Mouse (Mus musculus) gastrocnemius, postnatal 36 days (tissue): ENCODE measurements around the gene Gipc1. TPM values are rescaled to one million over a fixed set of nuclear protein-coding genes. Genes with fewer than 3 reads are reported as not detected.

ENCODE experiments used
- DNase-seq, 2 experiments: peaks; one replicate each; pipeline ENCODE4 v3.0.0; 2022
- intact Hi-C: fragments of 180-260 bp; cut with DNase I; formaldehyde crosslinking; loops from one replicate; pipeline ENCODE4 v1.15.1; 2025
- total RNA-seq, 2 experiments: library from RNA; stranded (reverse); gene quantifications; 2 replicates each; pipeline ENCODE4 v1.2.3; 2021

Gipc1 gene
- total RNA-seq, 2 experiments from 2014 or later, result 16.7 to 17.8 TPM

DNA sequence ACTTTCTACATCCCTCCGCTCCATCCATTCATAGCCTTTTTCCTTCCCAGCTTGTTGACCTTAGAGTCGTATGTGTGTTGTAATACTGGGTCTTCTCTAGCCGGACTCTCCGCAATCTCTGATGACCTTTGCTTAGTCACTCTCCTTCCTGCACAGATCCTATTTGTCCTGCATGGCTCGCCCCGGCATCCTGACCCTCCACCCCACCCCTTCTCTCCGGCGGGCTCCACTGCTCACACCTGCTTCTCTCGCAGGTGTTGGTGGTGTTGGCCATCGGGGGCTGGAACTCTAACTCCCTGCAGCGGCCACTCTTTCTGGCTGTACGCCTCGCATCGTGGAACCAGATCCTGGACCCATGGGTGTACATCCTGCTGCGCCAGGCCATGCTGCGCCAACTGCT is 16.5 kb downstream of the Gipc1 start:
- DNase-seq, result no peak
- intact Hi-C loops, result no loop called here

DNA sequence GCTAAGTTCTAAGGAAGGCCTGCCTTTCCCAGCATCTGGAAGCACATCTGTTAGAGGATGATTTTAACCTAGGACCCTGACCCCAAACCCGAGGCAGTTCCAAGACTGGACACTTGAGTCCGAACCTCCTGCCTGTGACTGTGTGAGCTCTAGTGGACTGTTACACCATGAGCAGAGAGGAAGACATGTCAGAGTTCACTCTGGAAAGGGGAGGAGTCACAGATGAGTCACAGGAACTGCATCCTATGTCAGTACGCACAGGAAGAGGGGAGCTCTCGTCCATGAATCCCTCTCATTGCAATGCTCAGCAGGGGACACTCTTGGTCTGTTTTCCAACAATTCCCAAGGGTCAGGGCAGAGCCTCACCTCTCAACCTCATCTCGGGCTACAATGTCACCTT is 20.5 kb downstream of the Gipc1 start:
- intact Hi-C loops, result no loop called here
- no peak for DNase-seq

DNA sequence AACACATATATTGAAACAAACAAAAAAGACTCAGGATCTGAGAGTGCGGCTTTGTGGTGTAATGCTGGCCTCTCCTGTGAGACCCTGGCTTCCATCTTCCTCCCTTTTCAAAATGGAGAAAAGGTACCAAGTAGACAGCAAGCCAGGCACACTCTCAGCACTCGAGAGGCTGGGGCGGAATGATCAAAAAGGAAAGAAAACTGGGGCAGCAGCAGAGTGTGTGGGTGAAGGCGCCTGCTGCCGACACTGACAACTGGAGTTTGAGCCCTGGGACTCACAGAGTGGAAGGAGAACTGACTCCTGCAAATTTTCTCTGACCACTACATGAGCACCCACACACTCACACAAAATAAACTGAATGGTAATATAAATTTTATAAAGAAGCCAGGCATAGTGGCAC is 22.0 kb downstream of the Gipc1 start:
- no peak for DNase-seq
- intact Hi-C loops, result loop anchor here (2.0 kb wide), 1 partner anchor 20 kb away; no protein-coding TSS in a partner anchor

DNA sequence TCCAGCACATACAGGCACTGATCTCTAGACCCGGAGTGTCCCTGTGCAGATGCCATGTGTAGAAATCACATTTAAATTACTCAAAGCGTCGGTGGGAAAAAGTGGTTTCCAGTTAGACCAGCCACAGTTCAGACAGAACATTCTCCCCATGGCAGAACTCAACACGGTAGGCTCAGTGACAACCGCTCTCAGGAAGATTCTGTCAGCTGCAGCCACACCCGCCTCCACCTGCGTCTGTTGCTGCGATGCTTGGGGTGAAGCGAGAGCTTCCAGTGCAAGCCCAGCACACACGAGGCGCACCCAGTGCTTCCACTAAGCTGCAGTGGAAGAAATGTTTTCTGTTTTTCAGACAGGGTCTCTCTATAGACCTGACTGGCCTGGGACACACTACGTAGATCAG is 27.4 kb downstream of the Gipc1 start:
- DNase-seq, result no peak
- intact Hi-C loops, result no loop called here

DNA sequence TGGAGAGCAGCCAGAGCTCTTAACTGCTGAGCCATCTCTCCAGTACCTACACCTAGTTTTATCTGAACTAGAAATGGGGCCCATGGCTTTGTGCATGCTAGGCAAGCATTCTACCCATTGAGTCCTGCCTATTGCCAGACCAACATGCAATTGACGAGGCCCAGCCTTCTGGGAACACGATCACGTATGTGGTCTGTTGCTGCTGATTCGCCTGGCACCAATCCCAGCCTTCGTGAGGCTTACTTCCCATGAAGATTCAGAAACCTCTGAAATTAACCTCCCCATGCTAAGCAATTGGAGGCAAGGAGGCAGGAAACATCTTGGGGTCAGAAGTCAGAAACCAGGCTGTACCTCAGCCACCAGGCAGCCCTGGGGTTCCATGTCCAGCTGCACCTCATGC is 28.1 kb downstream of the Gipc1 start:
- intact Hi-C loops, result no loop called here
- DNase-seq, result no peak

DNA sequence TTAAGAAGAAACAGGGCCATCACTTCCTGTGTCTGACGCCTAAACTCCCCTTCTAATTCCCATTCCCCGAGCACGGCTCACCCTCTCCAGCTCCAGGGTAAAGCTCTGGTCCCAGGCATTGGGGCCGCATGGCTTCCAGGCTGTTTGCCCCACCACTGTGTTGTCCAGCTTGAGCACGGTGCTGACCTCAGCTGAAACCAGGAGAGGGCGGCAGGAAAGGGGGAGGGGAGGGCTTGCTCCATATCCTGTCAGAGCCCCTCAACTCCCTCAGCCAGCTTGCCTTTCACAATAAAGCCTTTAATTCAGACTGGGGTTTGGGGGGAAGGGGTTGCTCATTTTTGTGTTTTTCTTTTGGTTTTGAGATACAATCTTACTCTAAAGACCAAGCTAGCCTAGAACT is 28.6 kb downstream of the Gipc1 start:
- intact Hi-C loops, result no loop called here

DNA sequence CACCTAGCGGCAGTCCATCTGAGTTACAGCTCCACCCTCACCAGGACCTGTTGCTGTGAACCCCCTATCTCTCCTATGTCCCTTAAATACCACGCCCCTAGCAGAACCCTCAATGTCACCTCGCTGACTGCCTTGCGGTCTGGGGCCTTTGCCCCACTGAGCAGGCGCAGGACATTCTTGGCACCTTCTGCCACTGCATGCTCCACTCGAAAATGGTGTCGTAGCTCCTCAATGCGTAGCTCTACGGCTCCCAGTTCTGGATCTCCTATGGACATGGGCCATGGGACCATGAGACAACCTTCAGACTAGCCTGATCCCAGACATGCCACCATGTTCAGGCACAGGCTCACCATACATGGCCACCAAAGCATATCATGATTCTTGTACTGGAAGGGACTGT is 32.0 kb downstream of the Gipc1 start:
- no peak for DNase-seq
- intact Hi-C loops, result no loop called here

More for the DNA sequence above, 28.6 kb downstream of the Gipc1 start:
- DNase-seq, result no peak

DNA sequence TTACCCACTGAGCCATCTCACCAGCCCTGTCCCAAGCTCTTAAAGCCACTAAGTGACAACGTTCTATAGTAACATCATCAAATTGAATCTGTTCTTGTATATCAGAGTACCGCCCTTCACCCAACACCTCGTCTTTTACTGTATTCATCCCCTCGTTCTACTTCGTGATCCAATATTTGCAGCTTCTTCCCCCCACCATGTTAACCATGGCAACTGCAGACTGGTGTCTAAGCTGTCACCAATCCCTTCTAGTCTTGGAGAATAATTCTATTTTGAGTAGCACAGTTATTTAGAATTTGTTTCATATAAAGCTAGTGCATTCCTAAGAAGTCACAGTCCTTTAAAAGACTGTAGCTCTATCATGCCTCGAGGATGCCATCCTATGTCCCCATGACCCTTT is 36.8 kb downstream of the Gipc1 start:
- intact Hi-C loops, result no loop called here
- no peak for DNase-seq

DNA sequence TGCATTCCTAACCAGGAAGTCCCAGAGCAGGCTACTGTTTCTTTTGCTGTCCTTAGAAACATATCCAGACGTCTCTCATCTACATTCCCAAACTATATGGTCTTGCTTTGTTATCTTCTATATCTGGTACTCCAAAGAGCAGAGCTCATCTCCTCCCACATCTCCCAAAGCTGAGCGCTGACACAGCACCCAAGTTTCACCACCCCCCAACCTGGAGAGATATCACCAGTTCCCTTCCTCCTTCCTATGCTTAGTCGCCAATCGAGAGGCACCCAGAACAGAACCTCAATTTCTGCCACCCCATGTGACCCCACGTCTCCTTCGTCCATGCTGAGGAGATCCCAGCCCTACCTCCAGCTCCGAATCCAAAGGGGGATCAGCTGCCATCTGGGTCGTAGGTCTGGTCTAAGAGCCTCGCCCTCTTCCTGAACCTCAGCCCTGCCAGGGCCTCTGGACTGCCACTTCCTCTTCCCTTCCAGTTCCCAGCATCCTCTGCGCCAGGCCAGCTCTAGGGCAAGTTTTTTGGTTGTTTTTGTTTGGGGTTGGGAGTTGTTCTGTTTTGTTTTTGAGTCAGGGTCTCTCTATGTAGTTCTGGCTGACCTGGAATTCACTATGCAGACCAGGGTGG is 41.2 kb downstream of the Gipc1 start:
- intact Hi-C loops, result loop anchor here (2.0 kb wide), 1 partner anchor 19 kb away; no protein-coding TSS in a partner anchor
- DNase-seq, result no peak

DNA sequence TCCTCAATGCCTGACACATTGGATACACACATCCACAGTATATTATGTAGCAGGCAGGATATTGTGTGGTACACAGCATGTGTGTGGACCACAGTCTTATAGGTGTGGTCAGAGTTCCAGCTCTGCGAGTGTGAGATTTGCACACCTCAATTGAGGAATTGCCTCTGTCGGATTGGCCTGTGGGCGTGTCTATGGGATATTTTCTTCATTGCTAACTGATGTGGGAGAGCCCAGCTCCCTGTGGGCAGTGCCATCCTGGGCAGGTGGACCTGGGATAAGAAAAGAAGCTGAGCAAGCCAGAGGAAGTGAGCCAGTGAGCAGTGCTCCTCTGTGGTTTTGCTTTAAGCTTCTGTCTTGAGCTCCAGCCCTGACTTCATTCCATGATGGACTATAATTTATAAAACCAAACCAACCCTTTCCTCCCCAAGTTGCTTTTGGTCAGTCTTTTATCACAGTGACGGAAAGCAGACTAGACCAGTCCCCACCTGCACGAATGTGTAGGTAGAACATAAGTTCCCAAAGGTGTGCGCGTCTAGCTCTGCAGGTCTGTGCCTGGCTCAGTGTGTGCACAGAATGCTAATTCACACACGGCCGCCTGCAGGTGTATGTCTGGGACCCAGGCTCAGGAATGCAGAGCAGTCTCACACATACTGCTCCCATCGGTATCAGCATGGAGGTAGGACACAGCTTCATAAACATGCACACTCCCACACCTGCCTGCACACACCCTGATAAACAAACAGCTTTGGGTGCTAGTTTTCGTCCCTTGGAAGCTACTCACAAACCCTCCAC is 42.1 kb downstream of the Gipc1 start:
- DNase-seq, result no peak
- intact Hi-C loops, result loop anchor here (2.0 kb wide), 1 partner anchor 20 kb away; no protein-coding TSS in a partner anchor

DNA sequence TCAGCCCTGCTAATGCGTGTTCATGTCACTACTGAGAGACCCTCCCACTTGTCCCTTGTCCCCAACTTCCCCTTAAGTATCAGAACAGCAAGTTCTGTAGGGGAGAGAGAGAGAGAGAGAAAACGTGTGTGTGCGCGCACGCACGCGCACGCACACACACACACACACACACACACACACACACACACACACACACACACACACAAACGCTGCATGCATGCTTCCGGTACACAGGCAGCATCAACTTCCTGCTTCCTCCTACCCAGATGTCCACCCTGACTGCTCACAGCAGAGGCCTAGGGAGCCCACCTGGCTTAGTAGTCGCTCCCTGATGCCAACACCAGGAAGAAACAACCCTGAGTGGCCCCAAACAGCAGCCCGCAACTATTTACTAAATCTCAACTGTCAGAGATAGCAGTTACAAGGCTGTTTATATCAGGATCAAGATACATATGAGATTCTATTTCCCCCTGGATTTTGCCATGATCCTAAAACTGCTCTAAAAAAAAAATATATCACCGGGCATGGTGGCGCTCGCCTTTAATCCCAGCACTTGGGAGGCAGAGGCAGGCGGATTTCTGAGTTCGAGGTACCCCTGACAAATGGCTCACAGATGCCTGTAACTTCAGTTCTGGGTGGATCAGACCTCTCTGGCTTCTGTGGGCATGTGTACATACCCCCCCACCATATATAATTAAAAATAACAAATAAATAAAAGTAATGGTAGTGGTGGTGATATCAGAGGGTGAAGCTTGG is 43.1 kb downstream of the Gipc1 start:
- intact Hi-C loops, result loop anchor here (2.0 kb wide), 1 partner anchor 21 kb away; no protein-coding TSS in a partner anchor

DNA sequence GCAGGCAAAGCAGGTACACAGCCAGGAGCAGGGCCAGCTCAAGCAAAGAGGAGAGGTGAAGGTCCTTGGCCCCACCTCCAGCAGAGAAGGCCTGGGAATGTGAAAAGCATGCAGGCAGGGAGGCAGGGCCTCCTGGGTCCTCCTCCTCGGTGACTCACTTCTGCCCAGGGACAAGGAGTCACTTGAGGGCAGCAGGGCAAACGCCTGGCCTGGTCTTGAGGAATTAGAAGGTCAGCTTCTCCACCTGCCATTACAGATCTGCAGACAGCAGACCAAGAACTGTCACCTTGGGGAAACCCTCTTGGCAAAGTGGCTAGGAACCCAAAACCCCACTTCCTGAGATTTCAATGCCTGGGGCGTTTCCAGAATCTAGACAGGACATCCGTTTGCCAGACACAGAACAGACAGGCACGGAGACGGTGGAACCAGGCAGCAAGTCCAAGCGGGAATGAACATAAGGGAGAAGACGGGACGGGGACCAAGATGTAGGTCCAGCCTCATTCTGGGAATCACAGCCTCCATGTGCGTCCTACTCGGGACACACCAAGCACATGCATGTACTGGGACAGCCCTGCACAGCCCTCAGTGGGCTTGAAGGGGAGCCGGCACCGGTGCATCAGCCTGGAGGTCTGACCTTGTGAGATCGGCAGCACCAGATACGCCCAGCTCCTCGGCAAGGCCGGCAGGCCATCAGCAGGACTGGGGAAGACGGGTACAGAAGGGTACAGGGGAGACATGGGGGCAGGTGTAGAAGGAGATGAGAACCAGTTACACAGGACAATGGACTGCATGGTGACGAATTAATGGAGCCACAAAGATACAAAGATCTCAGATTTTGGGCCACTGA is 45.1 kb downstream of the Gipc1 start:
- DNase-seq, result peak; percentile 42 to 49
- intact Hi-C loops, result no loop called here

More for the DNA sequence above, 43.1 kb downstream of the Gipc1 start:
- no peak for DNase-seq

DNA sequence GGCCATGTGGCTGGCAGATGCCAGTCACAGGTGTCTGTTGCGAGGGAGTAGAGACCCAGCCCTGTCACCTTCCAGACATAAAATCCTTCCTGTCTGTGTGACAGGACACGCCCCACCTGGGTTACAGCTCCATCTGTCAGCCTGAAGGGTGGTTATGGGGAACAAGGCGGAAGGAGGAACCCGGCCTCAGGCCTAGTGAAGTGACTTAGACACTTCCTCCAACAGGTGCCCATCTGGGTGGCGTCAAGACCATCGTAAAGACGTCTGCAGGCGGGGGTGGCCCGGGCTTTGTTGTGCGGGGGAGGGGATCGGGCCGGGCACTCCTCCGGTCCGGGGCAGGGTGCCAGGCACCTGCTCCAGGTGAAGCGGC is 45.8 kb downstream of the Gipc1 start:
- no peak for DNase-seq
- intact Hi-C loops, result no loop called here

DNA sequence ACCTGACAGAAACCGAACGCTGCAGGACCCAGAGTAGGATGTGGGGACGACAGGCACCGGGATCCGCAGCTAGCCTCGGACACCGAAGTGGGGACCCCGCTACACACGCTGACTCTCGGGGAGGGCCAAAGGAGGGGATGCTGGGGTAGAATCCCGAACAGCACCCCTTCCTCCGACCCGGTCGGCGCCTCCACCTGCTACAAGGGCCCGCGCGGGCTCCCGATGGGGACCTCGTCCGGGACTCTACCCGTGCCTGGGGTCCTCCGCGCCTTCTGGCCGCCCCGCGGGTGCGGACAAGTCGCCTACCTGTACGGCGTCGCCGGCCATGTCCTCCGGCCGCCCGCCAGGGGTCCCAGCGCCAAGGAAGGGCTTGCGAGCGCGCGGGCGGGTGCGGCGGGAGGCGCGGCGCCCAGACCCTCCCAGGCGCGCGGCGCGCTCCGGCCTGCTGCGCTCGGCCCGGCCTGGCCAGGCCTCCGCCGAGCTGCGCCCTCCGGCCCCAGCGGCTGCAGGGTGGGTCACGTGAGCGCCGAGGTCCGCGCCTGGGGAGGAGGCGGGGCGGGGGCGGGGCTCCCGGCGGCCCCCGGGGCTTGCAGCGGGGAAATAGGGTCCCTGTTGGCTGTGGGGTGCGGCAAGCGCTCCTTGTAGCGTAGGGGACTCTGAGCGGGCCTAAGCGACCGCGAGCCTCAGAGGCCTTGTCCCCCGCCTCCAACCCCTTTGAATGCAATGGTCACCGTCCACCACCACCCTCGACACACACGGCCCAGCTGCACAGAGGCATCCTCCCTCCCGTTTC is 46.4 kb downstream of the Gipc1 start, which contains the start of gene Pkn1:
TSS of gene Pkn1 (minus strand) at position 519 of the 793 bp plus-strand sequence.
- DNase-seq, result peak; percentile 67 to 71
- intact Hi-C loops, result no loop called here

DNA sequence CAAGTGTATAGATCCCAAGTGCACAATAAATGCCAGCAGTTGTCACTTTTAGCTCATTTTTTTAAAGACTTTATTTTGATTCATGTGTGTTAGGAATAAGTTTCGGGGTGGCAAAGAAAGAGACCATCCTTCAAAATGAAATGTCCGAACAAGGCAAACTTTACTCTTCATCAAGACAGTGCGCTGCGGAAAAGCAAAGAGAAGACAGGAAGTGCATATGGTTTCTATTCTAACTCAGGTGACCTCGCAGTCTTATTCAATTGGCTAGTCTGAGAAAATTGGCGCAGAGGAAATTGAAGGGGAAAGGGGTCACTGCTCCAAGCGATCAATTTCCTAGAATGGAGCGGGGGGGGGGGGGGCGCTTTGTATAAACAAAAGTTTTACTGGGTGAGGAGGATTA is 47.1 kb downstream of the Gipc1 start:
- no peak for DNase-seq
- intact Hi-C loops, result no loop called here

DNA sequence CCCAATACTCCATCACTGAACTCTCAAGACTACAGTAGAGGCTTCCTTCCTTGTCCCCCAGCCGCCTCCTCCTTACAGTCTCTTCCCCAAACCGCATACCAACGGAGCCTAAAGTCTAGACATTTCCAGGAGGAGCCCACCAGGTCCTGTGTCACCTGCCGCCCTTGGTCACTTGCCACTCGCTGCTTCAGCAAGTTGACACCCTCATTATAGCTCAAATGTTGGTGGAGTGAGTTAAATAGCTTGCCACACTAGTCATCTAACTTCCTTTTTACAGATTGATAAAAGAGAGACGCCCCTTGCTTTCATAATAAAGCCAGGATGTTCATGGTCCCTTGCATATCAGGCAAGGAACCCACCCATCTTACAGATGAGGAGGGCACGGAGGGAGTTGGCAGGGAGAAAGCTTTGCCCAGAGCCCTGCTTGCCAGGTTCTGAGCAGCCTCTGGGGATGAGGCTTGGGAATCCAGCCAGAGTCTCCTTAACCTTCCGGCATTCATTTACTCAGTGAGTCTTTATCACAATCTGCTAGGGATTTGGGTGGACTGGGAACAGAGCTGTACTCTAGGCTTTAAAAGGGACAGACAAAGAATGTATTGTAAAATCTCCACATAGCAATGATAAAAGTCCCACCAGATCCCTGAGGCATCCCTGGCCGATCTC is 48.1 kb downstream of the Gipc1 start:
- intact Hi-C loops, result no loop called here
- DNase-seq, result no peak

DNA sequence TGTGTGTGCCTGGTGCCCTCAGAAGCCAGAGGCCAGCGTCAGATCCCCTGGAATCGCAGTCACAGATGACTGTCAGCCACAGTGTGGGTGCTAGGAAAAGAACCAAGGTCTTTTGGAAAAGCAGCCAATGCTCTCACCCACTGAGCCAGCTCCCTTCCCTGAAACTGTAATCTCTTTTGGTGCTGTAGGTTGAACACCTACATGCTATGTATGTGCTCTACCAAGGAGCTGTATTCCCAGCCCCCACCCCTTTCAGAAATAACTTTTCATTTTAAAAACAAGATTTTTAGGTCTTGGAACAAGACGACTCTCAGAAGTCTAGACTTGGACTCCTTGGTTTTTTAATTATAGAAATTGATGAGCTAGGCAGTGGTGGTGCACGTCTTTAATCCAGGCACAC is 50.9 kb downstream of the Gipc1 start:
- intact Hi-C loops, result no loop called here
- DNase-seq, result no peak

DNA sequence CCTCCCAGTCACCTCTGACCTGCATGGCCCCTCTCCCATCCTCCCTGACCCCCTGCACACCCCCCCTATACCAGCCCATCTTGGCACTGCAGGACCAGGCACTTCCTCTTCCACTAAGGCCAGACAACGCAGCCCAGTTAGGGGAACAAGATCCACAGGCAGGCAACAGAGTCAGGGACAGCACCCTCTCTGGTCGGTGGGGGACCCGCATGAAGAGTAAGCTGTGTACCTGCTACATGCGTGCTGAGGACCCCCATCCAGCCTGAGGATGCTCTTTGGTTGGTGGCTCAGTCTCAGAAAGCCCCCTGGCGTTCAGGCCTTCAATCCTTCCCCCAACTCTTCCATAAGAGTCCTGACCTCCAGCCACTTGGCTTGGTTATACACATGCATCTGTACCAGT is 53.9 kb downstream of the Gipc1 start:
- intact Hi-C loops, result no loop called here
- no peak for DNase-seq

DNA sequence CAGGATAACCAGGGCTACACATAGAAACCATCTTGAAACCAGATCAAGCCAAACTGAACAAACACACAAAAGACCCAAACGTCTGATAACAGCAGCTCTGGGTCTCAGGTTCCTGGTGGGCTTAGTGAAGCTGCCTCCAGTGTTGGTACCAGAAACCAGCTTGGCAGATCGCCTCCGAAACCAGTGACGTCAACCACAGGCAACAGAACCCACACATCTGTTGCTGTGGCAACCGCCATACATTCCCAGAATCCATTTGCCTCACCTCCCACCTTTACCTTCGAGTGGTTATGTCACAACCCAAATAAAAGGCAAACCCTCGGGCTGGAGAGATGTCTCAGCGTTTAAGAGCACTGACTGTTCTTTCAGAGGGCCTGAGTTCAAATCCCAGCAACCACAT is 55.1 kb downstream of the Gipc1 start:
- intact Hi-C loops, result no loop called here
- DNase-seq, result no peak
